Mouse (Mus musculus): ENCODE data around the gene Nrp1.

Nrp1 gene

DNA sequence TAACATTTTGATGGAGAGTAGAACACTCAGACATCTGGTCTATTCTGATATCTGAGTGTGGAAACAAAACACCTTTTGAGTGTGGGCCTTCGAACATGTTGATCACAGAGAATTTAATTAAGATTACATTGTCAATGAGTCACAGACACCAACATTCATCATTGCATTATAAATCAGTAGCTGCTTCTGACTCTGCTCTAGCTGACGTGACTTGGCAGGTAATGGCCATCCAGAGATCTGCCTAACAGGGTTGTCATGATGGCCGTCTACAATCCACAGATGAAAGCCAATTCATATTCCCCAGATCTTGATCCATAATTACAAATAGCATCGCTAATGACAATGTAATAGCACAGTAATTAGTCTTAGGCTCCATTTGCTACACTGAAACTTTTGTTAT lies 140.4 kb downstream of the Nrp1 start:
- no peak for DNase-seq (ENCODE audit: low read depth, low spot score)

DNA sequence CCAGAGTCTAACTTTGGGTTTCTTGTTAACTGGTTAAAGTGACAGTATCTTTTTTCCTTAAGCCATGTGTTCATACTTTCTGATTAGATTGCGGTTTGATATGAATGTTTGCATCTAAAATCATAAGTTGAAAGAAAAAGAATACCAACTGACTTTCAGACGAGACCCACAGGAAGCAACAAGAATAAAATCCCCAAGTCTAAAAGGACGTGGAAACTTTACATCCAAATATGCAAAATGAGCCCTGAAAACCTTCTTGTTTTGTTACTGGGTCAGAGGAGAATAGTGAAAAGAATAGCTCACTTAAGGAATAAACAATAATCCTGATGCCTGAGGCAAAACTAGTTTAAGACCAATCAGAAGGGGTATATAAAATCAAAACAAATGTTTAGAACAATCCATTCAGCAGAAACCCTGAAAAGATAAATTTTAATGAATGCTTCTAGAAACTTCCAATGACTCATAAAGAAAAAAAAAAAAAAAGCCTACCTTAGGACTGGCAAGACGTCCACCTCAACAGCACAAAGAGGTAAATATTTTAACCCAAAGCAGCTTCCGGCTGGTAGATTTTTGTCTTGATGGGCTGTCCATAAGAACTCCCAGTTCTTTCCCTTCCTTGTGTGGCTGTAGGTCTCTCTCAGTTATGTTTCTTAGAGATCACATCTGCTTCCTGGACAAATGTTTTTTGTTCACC lies 145.9 kb downstream of the Nrp1 start:
- no peak for DNase-seq (ENCODE audit: low read depth, low spot score)

DNA sequence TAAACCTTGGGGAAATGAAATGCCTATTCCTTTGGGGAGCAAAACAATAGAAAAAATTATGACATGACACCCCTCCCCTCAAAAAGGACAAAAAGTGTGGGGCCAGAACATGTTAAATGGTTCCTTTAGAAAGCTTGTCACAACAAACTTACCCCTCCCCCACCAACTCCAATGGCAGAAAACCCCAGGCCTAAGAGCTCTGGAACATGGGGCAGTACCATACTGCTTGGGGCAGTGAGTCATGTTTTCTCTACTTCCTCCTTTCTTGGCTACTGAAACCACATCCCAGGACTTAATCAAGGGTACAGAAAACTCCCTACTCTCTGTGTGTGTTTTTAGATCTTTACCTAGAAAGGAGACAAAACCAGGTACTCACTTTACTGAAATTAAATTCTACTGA lies 147.5 kb downstream of the Nrp1 start:
- peak; percentile 58 for DNase-seq (ENCODE audit: low read depth, low spot score)

DNA sequence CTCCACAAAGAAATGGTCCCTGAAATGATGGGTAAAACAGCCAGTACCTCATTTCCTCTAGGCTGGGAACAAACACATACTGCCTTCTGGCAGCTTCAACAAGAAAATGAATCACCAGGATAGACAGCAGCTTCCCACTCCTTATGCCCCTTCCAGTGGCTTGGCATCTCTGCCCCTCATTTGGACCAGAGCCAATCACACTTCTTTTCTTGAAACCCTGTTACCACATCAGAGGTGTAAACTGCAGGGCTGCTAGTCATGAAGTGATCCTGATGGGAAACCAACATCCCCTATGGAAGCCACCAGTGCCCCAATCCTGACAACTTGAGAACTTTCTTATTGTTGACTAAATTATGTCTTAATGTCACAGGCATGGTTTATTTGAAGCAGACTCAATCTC lies 150.3 kb downstream of the Nrp1 start:
- DNase-seq (ENCODE audit: low read depth, low spot score): no peak

DNA sequence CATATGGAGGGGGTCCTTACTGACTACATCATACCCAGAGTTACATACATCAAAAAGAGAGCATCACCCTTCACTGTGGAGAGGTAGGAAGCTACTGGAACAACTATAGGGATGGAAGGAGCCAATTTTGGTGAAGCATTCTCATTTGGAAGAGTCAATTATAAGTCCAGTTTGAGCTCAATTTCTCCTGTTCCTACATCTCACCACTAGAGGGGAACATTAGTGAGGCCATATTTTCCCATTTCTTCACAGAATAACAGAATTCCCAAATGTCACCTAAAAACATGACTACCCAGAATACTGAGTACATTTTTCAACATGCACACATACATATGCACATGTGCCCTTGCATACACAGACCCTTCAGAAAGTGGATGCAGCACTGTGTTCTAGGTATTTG lies 152.6 kb downstream of the Nrp1 start:
- DNase-seq (ENCODE audit: low read depth, low spot score): peak; percentile 14

DNA sequence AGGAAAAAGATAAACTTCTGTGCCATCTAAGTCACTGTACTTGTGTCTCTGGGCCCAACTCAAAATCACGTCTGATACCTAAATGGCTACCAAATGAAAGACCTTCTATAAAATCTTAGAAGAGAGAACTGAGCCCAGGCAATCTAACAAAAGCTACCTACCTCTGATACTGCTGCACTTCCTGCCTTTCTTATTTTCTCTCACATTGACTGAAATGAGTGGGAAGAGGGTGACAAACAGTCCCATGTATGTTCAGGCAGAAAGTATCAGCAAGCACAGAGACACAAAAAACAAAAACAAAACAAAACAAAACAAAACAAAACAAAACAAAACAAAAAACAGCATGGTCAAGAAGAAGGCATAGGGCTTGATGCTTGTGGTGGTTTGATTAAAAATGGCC lies 153.3 kb downstream of the Nrp1 start:
- no peak for DNase-seq (ENCODE audit: low read depth, low spot score)

DNA sequence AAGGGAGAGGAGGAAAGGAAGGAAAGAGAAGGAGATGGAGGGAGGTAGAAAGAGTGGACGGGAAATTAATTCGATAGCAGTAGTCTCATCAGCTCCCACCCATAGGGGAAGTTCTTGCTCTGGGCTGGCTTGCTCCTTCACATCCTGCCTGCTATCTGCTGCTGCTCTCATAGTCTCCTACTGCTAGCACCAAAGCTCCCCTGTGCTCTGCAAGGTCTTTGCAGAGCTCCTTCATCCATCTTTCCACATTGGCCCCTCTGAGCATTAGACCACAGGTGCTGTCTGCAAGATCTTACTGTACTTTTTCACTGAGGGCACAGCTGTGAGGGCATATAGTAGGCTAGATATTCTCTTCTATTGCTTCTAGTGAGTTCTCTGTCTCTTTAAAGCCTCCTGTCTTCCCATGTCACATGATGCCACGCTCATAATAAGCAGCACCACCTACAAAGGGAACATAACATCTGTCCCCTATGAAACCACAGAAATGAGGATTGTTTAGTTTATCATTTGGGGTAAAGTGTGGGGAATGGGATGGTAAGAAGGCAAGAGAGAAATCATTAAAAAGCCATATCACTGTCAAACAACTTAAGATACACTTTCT lies 158.5 kb downstream of the Nrp1 start:
- DNase-seq (ENCODE audit: low read depth, low spot score): no peak

DNA sequence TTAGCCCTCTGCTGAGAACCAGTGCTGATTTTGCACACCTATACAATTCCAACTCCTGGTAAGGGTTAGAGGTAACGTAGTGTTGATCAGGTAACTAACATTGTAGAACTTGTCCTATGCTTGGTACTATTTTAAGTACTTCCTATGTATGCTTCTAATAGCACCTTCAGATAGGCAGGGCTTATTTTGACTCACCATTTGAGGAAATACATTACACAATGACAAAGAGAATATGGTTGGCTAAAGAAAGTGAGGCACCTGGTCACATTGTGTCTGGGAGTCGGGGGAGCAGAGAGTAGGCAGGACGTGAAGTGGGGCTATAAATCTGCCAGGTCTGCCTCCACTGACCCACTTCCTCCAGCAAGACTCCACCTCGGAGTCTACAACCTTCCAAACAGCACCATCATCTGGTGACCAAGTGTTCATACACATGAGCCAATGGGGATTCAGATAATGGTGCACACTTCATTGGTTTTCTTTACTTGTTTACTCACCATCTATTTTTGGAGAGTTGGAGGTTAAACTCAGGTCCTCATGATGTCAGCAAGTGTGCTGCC lies 159.2 kb downstream of the Nrp1 start:
- no peak for DNase-seq (ENCODE audit: low read depth, low spot score)

DNA sequence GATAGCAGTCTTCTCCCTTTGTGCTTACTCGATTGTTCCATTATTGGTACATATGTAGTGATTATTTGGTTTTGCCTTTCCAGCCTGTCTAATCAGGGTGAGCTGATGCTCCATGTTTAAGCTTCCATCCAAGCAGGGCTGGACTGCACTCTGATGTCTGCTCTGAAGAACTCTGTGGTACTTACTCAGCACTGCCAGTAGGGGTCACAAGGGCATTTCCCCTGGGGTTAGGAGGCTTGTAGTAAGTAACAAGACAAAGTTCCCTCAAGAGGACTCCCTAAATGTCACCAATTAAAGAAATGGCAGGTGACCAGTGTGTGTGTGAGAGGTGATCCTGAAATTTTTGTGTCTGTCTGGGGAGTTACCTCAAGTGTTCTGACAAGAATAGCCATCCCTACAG lies 161.0 kb downstream of the Nrp1 start:
- DNase-seq (ENCODE audit: low read depth, low spot score): peak; percentile 29

DNA sequence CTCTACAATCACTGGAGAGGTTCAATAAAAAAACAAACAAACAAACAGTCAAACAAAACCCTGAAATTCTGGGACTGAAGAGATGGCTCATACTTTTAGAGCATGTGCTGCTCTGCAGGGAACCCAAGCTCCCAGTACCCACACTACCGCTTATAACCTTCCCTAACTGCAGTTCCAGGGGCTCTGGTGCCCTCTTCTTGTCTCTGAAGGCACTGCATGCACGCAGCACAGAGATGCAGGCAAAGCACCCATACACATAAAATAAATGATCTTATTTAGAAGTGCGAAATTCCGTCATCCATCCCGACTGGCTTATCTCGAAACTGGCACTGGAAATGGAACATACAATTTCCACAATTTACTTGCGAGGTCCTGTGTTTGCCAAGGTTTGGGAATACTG lies 165.4 kb downstream of the Nrp1 start:
- DNase-seq (ENCODE audit: low read depth, low spot score): peak; percentile 19

DNA sequence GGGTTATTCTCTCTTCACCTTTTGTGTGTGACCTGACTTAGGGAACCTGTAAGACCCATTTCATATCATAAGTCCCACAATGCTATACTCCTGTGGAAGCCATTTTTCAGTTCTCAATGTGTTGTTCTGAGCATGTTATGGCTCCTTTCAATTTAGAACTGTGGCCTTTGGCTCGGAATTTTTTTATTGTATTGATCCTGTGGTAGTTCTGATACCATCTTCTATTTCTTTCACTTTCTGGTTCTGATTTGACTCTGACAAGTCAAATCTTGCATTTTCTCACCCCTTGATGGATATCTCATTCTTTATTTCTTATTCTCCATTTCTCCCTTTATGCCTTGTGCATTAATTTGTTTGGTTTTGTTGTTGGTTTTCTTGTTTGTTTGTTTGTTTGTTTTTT lies 167.5 kb downstream of the Nrp1 start:
- no peak for DNase-seq (ENCODE audit: low read depth, low spot score)

DNA sequence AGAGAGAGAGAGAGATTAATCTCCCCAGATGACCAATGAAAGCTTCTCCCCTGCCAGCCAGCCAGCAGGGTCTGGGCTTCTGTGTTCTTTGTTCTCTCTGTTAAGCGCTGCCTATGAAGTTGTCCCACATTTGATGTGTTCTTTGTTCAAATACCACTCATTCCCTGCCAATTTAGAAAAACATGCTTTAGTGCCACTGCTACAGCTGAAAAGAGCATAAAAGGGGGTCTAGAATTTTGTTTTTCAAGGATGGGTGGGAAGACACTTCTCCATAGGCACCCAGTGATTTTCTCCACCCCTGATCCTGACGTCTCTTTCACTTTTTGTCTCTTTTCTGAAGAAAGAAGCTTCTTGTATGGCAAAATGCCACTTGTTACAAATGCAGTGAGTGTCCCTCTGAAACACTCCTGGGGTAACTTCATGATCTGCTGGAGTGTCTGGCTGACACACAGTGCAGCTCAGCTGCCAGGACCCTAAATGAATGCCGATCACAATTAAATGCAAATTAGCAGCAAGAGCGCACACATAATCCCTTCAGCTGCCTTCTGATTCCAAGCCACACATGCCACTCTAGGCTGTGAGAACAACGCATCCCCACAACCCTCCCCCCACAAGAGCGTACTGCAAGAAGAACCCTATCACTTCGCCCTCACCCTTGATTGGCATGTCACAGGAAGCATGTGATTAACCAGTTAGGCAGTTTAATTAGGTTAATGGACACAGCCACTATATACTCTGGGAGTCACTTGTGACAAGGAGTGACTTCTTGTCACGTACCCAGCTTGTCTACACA lies 170.4 kb downstream of the Nrp1 start:
- DNase-seq (ENCODE audit: low read depth, low spot score): no peak

DNA sequence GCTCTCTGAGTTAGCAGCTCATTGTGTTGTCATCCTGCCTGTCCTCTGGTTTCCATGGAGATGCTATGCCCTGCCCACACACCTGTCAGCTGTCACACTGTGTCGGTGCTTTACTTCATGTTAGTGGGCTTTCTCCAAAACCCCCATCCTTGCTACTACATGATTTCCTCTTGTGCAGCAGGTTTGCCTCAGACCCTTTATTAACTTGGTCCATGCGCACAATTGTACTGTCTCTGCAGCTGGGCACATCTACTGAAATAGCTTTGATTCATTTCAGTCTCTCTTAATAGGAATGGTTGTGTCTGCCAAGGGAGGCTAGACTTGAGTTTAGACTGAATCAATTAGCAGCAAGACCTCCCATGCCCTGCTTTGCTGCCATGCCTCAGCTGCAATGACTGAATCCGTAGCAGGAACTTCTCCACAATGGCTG lies 176.1 kb downstream of the Nrp1 start:
- DNase-seq (ENCODE audit: low read depth, low spot score): no peak

DNA sequence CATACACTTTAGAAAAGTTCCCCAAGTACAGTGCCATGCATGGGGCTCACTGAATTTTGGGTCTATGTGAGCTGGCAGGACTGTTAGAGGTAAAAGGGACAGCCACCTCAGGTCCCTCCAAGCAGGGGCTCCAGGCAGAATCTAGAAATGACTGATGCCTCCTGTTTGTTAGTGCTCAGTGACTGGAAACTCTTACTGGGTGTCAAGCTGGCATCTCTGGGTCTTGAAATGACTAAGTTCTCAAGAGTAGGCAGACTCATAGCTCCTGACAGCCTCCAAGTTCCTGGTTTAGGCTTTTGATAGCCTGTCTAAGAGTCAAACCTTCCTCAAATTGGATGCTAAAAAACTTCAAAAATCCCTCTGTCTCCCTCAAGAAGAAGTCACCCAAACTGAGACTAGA lies 177.3 kb downstream of the Nrp1 start:
- DNase-seq (ENCODE audit: low read depth, low spot score): no peak

DNA sequence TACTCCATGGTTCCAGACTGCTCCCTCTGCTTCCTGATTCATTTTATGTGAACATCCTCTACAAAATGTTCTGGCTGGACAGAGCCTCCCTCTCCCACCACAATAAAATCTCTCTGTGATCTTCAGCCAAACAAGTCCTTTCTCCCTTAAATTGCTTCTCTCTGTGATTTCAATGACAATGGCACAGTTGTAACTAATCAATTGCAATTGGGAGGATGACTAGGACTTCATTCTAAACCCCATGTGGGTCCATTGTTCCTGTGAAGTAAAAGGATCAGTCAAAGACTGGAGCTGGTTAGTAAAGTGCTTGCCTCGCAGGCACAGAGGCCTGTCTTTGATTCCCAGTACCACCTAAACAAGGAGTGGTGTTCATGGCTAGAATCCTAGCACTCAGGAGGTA lies 180.0 kb downstream of the Nrp1 start:
- DNase-seq (ENCODE audit: low read depth, low spot score): no peak

DNA sequence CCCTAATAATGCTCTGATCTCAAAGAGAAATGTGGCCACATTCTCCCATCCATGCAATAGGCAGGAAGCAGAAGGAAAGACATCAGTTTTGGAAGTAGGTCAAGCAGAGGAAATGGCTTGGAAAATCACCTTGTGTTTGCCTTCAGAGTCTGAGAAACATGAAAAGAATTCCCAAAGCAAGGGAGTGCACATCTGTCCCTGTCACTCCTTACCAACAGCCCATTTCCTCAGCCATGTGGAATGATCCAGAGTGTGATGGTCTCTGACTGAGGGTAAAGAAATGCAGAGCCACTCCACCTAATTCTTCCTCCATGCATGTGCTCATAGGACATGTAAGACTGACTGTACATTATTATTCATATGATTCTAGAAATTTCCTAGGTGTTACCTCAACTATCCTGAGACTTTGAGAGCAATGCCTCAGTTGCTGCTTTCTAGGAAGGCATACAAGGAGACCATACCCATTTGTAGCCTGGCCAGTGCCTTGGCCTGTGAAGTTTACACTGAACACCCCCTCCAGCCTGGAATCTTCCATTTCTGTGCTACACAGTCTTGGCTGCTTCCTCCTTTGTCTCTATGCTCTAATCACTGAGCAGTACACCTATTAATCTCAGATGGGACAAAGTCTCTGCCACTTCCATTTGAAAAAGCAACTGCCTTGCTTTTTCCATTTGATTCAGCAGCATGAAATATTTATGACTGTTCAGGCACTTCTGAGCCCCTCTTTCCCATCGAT lies 183.1 kb downstream of the Nrp1 start:
- DNase-seq (ENCODE audit: low read depth, low spot score): no peak

DNA sequence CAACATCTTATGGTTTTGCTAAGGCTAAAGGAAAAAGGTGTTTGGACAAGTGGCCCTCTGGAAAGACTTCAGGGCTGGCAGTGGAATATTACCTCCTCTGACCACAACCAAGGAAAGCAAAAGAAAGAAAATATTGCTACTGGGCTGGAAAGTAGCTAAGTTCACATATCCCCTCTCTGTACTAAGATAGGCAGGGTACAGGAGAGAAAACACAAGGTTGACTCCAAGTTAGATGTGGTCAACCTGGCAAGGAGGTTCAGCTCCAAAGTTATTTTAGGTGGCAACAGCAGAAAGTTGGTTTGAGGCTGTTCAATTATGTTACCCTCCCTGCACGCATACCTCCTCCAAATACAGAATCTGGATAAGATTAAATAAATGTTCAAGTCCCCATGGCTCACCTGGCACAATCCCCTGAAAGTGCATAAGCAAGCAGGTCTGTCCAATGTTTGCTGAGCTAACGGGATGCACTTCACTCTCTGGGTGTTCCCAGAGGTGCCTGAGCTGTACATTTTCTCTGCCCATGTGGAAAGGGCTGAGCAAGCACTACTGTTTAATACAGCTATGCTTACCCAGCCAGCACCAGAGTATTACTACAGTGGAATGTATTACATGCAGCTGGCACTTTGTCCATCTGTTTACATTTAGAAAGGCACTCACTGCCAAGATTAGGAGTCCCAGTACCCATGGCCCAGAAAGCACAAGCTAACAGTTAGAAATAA lies 185.9 kb downstream of the Nrp1 start:
- DNase-seq (ENCODE audit: low read depth, low spot score): peak; percentile 40

DNA sequence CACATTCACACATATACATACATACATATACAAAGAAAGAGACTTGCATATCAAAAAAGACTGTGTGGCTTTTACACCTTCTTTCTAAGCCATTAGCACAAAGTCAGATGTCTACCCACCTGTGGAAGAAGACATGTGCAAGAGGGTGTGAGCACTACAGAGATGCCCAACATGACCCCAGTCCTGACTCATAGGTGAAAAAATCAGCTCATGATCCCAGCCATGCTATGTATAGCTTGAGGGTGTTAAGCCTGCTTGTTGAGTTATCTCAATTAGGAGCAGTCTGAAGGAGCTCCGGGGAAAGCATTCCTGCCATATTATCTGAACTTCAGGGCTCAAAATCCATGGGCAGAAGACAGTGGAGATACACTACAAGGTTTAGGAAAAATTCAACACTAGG lies 187.9 kb downstream of the Nrp1 start:
- DNase-seq (ENCODE audit: low read depth, low spot score): no peak

DNA sequence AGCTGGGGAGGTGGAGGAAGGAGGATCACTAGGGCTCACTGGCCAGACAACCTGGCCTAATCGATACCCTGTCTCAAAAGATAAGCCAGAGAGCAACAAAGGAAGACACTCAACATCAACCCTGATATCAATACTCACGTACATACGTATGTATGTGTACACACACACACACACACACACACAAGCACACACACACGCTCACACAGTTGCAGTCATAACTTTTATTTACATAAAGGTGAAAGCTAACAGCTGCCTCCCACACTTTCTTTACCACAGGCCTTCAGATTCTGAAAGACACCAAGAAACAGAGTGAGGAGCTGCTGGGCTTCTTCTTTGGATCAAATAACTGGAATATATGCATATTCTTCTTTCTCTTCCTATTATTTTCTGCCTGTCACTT lies 189.0 kb downstream of the Nrp1 start:
- DNase-seq (ENCODE audit: low read depth, low spot score): no peak

DNA sequence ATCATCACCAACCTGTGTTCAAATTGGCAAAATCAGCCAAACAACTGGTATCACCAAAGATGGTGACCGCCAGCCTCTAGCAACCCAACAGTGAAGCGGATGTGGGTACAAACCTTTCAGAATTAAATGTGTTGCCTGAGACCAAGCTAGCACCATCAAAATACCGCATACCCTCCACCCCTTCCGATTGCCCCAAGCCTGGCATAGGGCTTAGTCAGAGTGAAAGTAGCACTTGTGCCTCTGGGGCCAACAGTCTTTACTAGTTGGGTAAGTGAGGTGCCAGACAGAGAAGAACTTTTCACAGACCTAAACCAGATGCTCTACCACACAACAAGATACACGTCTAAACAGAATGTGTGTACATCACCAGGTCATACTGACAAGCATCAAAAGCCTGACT lies 191.3 kb downstream of the Nrp1 start:
- no peak for DNase-seq (ENCODE audit: low read depth, low spot score)

DNA sequence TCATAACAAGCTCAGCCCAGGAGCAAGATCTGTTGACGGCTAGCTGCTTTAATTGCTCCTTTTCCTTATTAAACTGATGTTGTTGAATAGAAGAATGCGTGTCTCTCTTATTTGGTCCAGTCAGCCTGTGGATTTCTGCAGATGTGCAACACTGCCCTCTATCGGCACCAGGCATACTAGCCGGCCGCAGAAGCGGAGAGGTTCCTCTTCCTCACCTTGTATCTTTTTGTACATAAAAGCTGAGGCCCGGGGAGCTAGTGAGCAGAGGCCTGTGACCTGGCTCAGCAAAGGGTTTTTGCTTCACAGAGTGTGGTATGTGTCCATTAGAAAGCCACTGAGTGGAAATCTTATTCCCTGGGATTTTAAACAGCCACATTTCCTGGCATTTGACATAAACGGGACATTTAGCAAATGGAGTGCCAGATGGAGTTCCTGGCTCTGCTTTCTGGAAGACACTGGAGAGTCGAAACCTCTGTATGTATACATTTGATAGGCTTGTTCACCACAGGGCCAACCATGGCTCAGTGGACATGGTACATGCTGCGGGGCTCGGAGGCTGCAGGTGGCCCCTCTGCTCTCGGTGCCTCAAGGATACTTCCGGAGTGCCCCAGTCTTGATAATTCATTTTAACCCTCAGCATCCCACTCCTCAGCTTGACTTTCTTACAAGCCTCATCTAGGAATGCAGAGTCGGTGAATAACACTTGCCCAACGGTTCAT lies 193.2 kb downstream of the Nrp1 start:
- DNase-seq (ENCODE audit: low read depth, low spot score): peak; percentile 61
